Mouse (Mus musculus): Measurements from ENCODE around the gene Gm9803.

Gene Gm9803

GRCm38 (mm10) chr10:43516992-43517660 is 6.8 kb upstream of the Gm9803 start:
- no peak for DNase-seq

- DNase-seq: peak; percentile 69
Measured at GRCm38 (mm10) chr10:43517836-43518235, 6.0 kb upstream of the Gm9803 start.

GRCm38 (mm10) chr10:43518368-43518767 is 5.5 kb upstream of the Gm9803 start:
- peak; percentile 42 for DNase-seq

- DNase-seq: peak; percentile 15
Measured at GRCm38 (mm10) chr10:43519977-43520376, 3.9 kb upstream of the Gm9803 start.

GRCm38 (mm10) chr10:43527283-43528269 is 3.7 kb downstream of the Gm9803 start:
- DNase-seq: no peak

- no peak for DNase-seq
Measured at GRCm38 (mm10) chr10:43534382-43534781, 10.5 kb downstream of the Gm9803 start.

- no peak for DNase-seq
Measured at GRCm38 (mm10) chr10:43537652-43538051, 13.8 kb downstream of the Gm9803 start.

- no peak for DNase-seq
Measured at GRCm38 (mm10) chr10:43538831-43539230, 14.9 kb downstream of the Gm9803 start.

GRCm38 (mm10) chr10:43539746-43540310 is 15.9 kb downstream of the Gm9803 start:
- DNase-seq: no peak

GRCm38 (mm10) chr10:43540442-43541152 is 16.7 kb downstream of the Gm9803 start, which contains the start of gene 1700021F05Rik:
TSS of gene 1700021F05Rik (minus strand) at chr10:43540994.
- DNase-seq: peak; percentile 97

GRCm38 (mm10) chr10:43541153-43541544 is 17.3 kb downstream of the Gm9803 start:
- DNase-seq: no peak

GRCm38 (mm10) chr10:43549411-43549810 is 25.5 kb downstream of the Gm9803 start:
- DNase-seq: no peak

- no peak for DNase-seq
Measured at GRCm38 (mm10) chr10:43550923-43551322, 27.0 kb downstream of the Gm9803 start.

GRCm38 (mm10) chr10:43551388-43551787 is 27.5 kb downstream of the Gm9803 start:
- no peak for DNase-seq

GRCm38 (mm10) chr10:43557630-43558165 is 33.8 kb downstream of the Gm9803 start:
- no peak for DNase-seq

GRCm38 (mm10) chr10:43559313-43559712 is 35.4 kb downstream of the Gm9803 start:
- no peak for DNase-seq

- no peak for DNase-seq
Measured at GRCm38 (mm10) chr10:43560765-43561164, 36.9 kb downstream of the Gm9803 start.

- DNase-seq: no peak
Measured at GRCm38 (mm10) chr10:43561311-43561710, 37.4 kb downstream of the Gm9803 start.
